In genomic region chr1:170392771-170393728, GRCm38 (mm10) we compare ENCODE assay signal across 9 mouse cellular contexts.
A peak's percentile ranks its signal among the peaks of the same experiment; 100 is the strongest.
DNase-seq lines count a peak whose midpoint lies in the region; ATAC-seq and TF ChIP-seq lines count a peak whose summit lies in the region.
"Had no signal": no experiment of that assay in that cellular context is flagged by ENCODE, and none has a peak within 500 bp of the region (broad histone marks: within the 10 kb centered on the region; RNA-seq: fewer than 3 reads in every experiment).

No protein-coding gene starts in this region.

- TF ChIP-seq POLR2A in liver, adult 2 months (IDR thresholded peaks at IDR 0.05; ENCODE audit: extremely low read depth, insufficient read depth, low read length): no peak

- DNase-seq in liver, adult 2 months (ENCODE audit: extremely low read depth, low read depth, low spot score): peak; percentile 74
- no peak for DNase-seq in liver, embryonic 11.5 days (ENCODE audit: low spot score)
- peak; percentile 90 to 91 for DNase-seq in kidney, postnatal 36 days
- DNase-seq in c-Kit-positive CD71-positive TER-119-positive erythroid progenitor cells, embryonic 14.5 days (ENCODE audit: low spot score): no peak
- DNase-seq in gastrocnemius, postnatal 4 days (ENCODE audit: low spot score in 2 of 2): no peak
- no peak for DNase-seq in embryo, embryonic 10.5 days (ENCODE audit: low spot score)

- no peak for ATAC-seq in liver, embryonic 11.5 days (replicated peaks; ENCODE audit: low FRiP score)
- ATAC-seq in heart, embryonic 13.5 days (ENCODE audit: extremely low read depth, insufficient number of reproducible peaks, low FRiP score, low TSS enrichment): no peak
- peak; percentile 91 for ATAC-seq in stomach, embryonic 15.5 days (ENCODE audit: insufficient read depth, low FRiP score, low read depth)

- H3K36me3 ChIP-seq in liver, adult 2 months (ENCODE audit: control insufficient read depth, insufficient read depth, low read length): no peaks in the 10 kb centered on the region
- H3K36me3 ChIP-seq in liver, embryonic 11.5 days (ENCODE audit: control insufficient read depth, insufficient read depth, low read length): no peaks in the 10 kb centered on the region
- H3K36me3 ChIP-seq in heart, embryonic 13.5 days: no peaks in the 10 kb centered on the region
- no peaks in the 10 kb centered on the region for H3K36me3 ChIP-seq in stomach, embryonic 15.5 days
- H3K36me3 ChIP-seq: limb, embryonic 12.5 days had no signal

- no peak overlapping the region for H3K4me2 ChIP-seq in liver, embryonic 11.5 days
- H3K4me2 ChIP-seq in heart, embryonic 13.5 days: no peak overlapping the region
- H3K4me2 ChIP-seq in stomach, embryonic 15.5 days: peak overlapping the region; percentile 29
- H3K4me2 ChIP-seq: limb, embryonic 12.5 days had no signal

- no peak overlapping the region for H3K9ac ChIP-seq in liver, adult 2 months (ENCODE audit: low read depth, low read length)
- H3K9ac ChIP-seq in liver, embryonic 11.5 days (ENCODE audit: low read depth, low read length): no peak overlapping the region
- H3K9ac ChIP-seq in heart, embryonic 13.5 days: no peak overlapping the region
- no peak overlapping the region for H3K9ac ChIP-seq in stomach, embryonic 15.5 days
- H3K9ac ChIP-seq: limb, embryonic 12.5 days had no signal

- no peaks in the 10 kb centered on the region for H3K9me3 ChIP-seq in liver, embryonic 11.5 days (ENCODE audit: control insufficient read depth, low read length)
- 0 out of 2 replicates have a peak, but pooled peaks cover under 1% of the 10 kb centered on the region for H3K9me3 ChIP-seq in heart, embryonic 13.5 days
- no peaks in the 10 kb centered on the region for H3K9me3 ChIP-seq in stomach, embryonic 15.5 days
- H3K9me3 ChIP-seq: limb, embryonic 12.5 days had no signal

- no peak for TF ChIP-seq CTCF in liver, adult 2 months (IDR thresholded peaks at IDR 0.05; ENCODE audit: low read depth, low read length)

- 49% methylated on average over 14 of the region's 14 CpGs for WGBS in liver, adult 2 months
- 78% methylated on average over 14 of the region's 14 CpGs for WGBS in liver, embryonic 11.5 days
- WGBS in heart, embryonic 13.5 days: 68% methylated on average over 14 of the region's 14 CpGs
- 47% methylated on average over 14 of the region's 14 CpGs for WGBS in stomach, embryonic 15.5 days

- peaks cover 3% of the 10 kb centered on the region; the same call in 1 of the 2 replicates for H3K79me2 ChIP-seq in liver, adult 2 months (ENCODE audit: control insufficient read depth, insufficient read depth, low read length)

- no peaks in the 10 kb centered on the region for H3K27me3 ChIP-seq in liver, adult 2 months (ENCODE audit: control insufficient read depth, insufficient read depth, low read length)
- no peaks in the 10 kb centered on the region for H3K27me3 ChIP-seq in liver, embryonic 11.5 days (replicated peaks; ENCODE audit: control insufficient read depth, insufficient read depth, low read length)
- no peaks in the 10 kb centered on the region for H3K27me3 ChIP-seq in heart, embryonic 13.5 days (replicated peaks)
- no peaks in the 10 kb centered on the region for H3K27me3 ChIP-seq in stomach, embryonic 15.5 days (replicated peaks)
- H3K27me3 ChIP-seq: limb, embryonic 12.5 days had no signal

- H3K4me3 ChIP-seq in liver, adult 2 months (ENCODE audit: insufficient read depth, low read depth, low read length): no peak overlapping the region
- H3K4me3 ChIP-seq in liver, embryonic 11.5 days (ENCODE audit: low read depth, low read length): no peak overlapping the region
- H3K4me3 ChIP-seq in heart, embryonic 13.5 days: no peak overlapping the region
- H3K4me3 ChIP-seq in stomach, embryonic 15.5 days (replicated peaks): no peak overlapping the region
- H3K4me3 ChIP-seq: limb, embryonic 12.5 days had no signal

- H3K4me1 ChIP-seq in liver, adult 2 months (ENCODE audit: control insufficient read depth, insufficient read depth, low read length): peaks cover 6% of the 10 kb centered on the region
- H3K4me1 ChIP-seq in liver, embryonic 11.5 days (replicated peaks; ENCODE audit: control insufficient read depth, insufficient read depth, low read length): no peaks in the 10 kb centered on the region
- peaks cover 36% of the 10 kb centered on the region for H3K4me1 ChIP-seq in heart, embryonic 13.5 days
- peaks cover 14% of the 10 kb centered on the region for H3K4me1 ChIP-seq in stomach, embryonic 15.5 days
- H3K4me1 ChIP-seq: limb, embryonic 12.5 days had no signal

- H3K27ac ChIP-seq in liver, adult 2 months (replicated peaks; ENCODE audit: insufficient read depth, low read depth, low read length): no peak overlapping the region
- no peak overlapping the region for H3K27ac ChIP-seq in liver, embryonic 11.5 days (ENCODE audit: low read depth, low read length)
- H3K27ac ChIP-seq in heart, embryonic 13.5 days (replicated peaks): 0 out of 2 replicates have a peak overlapping the region, but pooled peaks have one; percentile 10
- H3K27ac ChIP-seq in stomach, embryonic 15.5 days: peak overlapping the region; percentile 64
- H3K27ac ChIP-seq: limb, embryonic 12.5 days had no signal

Comparison
In these comparisons a context has a peak if more than half of its experiments do, and no peak if none do; other contexts are left out.
1. DNase-seq: peak in liver, adult 2 months (single experiment) and kidney, postnatal 36 days (2 of 2); none in liver, embryonic 11.5 days (single experiment), c-Kit-positive CD71-positive TER-119-positive erythroid progenitor cells, embryonic 14.5 days (single experiment), gastrocnemius, postnatal 4 days (0 of 2) and embryo, embryonic 10.5 days (single experiment).
2. H3K27ac ChIP-seq: peak in heart, embryonic 13.5 days (single experiment) and stomach, embryonic 15.5 days (single experiment); none in liver, adult 2 months (single experiment) and liver, embryonic 11.5 days (single experiment).